Mouse (Mus musculus): ENCODE results near the gene Frmd4a. TPM values are rescaled to one million over a fixed set of nuclear protein-coding genes. Genes with fewer than 3 reads are reported as not detected.

The Frmd4a gene
- polyA plus RNA-seq, 1 experiment from 2014 or later, result 39.5 TPM

DNA sequence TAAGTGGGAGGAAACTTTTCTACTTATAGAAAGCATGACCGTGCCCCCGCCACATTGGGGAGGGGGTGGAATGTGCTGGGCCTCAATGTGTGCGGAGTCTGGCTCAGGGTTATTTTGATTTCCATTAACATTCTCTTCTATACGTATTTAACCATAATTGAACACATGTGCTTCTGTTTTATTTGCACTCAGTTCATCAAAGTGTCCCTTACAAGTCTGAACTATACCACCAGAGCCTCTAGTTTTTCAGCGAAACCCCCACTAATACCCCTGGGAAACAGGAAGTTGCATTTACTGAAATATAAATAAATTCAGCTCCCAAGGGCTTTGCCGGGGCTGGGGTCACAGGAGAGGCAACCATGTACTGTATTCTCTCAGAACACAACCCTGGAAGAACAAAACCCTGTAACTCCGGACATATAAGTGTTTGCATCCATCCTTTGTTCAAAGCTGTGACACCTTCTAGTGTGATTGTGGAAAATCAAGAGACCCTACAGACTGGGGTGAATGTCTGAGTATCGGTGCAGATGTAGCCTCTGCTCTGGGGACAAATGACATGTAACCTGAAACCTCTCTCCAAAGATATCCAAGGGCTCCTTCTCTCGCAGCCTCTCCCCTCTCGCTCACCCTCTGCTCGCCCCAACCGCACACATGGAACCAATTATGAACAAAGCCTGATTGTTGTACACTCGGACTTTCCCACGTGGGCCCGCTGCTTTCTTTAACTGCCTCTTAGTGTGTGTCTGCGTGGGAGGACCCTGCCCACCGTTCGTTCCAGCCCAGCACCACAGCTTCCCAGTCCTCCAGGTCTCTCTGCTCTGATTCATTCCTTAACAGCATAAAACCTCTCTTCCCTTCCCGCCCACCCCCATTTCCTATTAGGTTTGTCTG is 281.1 kb downstream of the Frmd4a start:
- H3K4me2 ChIP-seq, result peak overlapping the region; percentile 52
- H3K9me3 ChIP-seq (replicated peaks), result no peaks in the 10 kb centered on the region
- no peaks in the 10 kb centered on the region for H3K36me3 ChIP-seq (ENCODE audit: poor library complexity, severe bottlenecking)
- H3K9ac ChIP-seq, result peak overlapping the region; percentile 30; the same call in 1 of the 2 replicates
- peak; percentile 54 for ATAC-seq
- peak overlapping the region; percentile 12; the same call in 1 of the 2 replicates for H3K4me3 ChIP-seq
- H3K27me3 ChIP-seq, result no peaks in the 10 kb centered on the region
- peaks cover 36% of the 10 kb centered on the region for H3K4me1 ChIP-seq
- H3K27ac ChIP-seq, result 0 out of 2 replicates have a peak overlapping the region, but pooled peaks have one; percentile 3
- 8% methylated on average over 19 of the region's 19 CpGs for WGBS

DNA sequence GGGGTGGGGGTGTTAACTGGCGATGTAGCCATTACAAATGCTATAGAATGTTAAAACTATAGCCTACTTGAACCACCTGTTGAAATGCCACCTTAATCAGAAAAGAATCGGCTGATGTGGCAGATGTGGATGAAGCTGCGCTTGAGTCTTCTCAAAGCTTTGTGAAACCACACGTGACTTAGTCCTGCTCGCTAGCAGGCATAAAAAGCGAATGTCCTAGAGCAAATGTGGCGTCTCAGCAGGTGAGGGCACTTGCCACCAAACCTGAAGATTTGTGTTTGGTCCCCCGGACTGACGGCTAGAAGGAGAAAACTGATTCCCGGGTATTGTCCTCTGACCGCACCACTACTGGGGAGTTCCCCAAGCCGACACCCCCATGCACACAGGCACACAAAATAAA is 282.1 kb downstream of the Frmd4a start:
- no peaks in the 10 kb centered on the region for H3K9me3 ChIP-seq (replicated peaks)
- H3K27me3 ChIP-seq, result no peaks in the 10 kb centered on the region
- H3K27ac ChIP-seq, result no peak overlapping the region
- no peak overlapping the region; the same call in 1 of the 2 replicates for H3K4me2 ChIP-seq
- H3K36me3 ChIP-seq (ENCODE audit: poor library complexity, severe bottlenecking), result no peaks in the 10 kb centered on the region
- 64% methylated on average over 12 of the region's 12 CpGs for WGBS
- no peak for ATAC-seq
- H3K9ac ChIP-seq, result no peak overlapping the region
- peaks cover 36% of the 10 kb centered on the region for H3K4me1 ChIP-seq
- H3K4me3 ChIP-seq, result no peak overlapping the region

DNA sequence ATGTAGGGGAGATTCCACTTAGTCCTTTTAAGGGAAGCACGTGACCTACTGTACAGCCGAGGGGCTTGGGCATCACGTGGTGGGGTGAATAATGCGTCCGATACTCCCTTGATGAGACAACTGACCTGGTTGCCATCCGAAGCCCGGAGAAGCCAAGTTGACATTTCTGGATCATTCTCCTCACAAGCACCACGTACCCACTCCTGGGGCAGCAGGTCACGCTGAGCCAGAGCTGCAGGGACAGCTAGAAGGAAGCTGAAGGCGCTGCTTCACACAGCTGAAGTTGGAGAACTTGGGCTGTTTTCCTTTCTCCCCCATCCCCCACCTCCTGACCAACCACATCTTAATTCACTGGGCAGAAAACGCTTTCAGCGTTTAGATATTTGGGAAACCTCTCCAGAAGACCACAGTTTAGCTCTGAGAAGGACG is 282.9 kb downstream of the Frmd4a start:
- Histone ChIP-seq H3K4me1 (peaks cover 36% of the 10 kb centered on the region), H3K27me3 (no peaks in the 10 kb centered on the region), H3K9me3 (replicated peaks) (no peaks in the 10 kb centered on the region), H3K27ac (no peak overlapping the region), H3K4me2 (peak overlapping the region; percentile 27), H3K9ac (no peak overlapping the region), H3K4me3 (no peak overlapping the region), H3K36me3 (ENCODE audit: poor library complexity, severe bottlenecking) (no peaks in the 10 kb centered on the region)
- WGBS, result 49% methylated on average over 13 of the region's 13 CpGs
- ATAC-seq, result no peak

DNA sequence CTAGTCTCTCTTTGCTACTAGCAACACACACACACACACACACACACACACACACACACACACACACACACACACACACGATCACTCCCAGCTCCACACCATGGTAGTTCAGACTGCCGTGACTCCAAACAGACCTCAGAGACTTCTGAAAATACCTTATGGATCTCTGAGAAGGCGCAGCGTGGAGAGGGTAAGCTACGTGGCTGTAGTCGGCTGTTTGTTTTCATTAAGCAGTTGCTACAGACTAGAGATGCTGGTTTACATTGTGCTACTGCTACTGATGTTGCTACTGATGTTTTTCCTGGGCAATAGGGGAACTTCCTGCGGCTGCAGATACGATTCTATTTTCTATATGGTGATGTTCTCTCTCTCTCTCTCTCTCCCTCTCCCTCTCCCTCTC is 283.3 kb downstream of the Frmd4a start:
- no peaks in the 10 kb centered on the region for H3K36me3 ChIP-seq (ENCODE audit: poor library complexity, severe bottlenecking)
- no peak overlapping the region for H3K4me3 ChIP-seq
- H3K9me3 ChIP-seq (replicated peaks), result no peaks in the 10 kb centered on the region
- H3K27me3 ChIP-seq, result no peaks in the 10 kb centered on the region
- peaks cover 36% of the 10 kb centered on the region for H3K4me1 ChIP-seq
- ATAC-seq, result no peak
- WGBS, result 53% methylated on average over 8 of the region's 8 CpGs
- peak overlapping the region; percentile 27 for H3K4me2 ChIP-seq
- H3K9ac ChIP-seq, result no peak overlapping the region
- no peak overlapping the region for H3K27ac ChIP-seq

DNA sequence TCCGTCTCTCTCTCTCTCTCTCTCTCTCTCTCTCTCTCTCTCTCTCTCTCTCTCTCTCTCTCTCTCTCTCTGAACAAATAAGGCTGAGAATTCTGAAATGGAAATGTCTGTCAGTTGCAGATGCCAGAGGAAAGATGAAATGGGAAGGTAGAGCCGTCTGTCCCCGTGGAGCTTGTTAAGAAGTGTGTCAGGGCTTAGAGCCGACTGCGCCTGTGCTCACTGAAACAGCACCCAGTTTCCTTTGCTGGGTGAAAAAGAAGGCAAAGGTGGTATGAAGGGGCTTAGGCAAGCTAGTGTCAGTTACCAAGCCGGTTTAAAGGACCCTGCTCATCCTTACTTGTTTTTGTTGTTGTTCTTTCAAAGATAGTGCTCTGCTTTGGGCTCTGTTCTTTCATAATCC is 283.7 kb downstream of the Frmd4a start:
- WGBS, result 40% methylated on average over 5 of the region's 6 CpGs
- ATAC-seq, result no peak
- H3K4me2 ChIP-seq, result no peak overlapping the region; the same call in 1 of the 2 replicates
- peaks cover 36% of the 10 kb centered on the region for H3K4me1 ChIP-seq
- H3K9me3 ChIP-seq (replicated peaks), result no peaks in the 10 kb centered on the region
- no peaks in the 10 kb centered on the region for H3K36me3 ChIP-seq (ENCODE audit: poor library complexity, severe bottlenecking)
- no peak overlapping the region for H3K27ac ChIP-seq
- H3K4me3 ChIP-seq, result no peak overlapping the region
- no peaks in the 10 kb centered on the region for H3K27me3 ChIP-seq
- no peak overlapping the region for H3K9ac ChIP-seq

DNA sequence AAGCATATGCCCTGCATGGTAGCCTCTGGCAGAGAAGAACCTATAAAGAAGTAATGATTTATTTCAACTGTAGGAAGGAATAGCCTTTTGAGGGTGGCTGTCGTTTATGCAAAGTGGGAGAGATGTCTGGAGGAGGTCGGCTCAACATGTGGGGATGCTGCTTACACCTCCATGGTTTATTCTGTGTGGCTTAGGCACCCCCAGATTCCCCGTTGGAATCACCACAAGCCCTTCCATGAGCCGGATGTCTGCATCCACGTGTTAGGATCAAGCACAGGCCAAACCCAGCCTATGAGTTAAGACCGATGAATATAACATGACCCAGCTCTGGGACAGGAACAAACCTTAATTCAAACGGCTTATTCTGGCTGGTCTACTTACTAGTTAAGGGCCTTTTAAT is 284.2 kb downstream of the Frmd4a start:
- H3K9me3 ChIP-seq (replicated peaks), result no peaks in the 10 kb centered on the region
- H3K4me2 ChIP-seq, result no peak overlapping the region
- no peak overlapping the region for H3K9ac ChIP-seq
- H3K4me3 ChIP-seq, result no peak overlapping the region
- peaks cover 36% of the 10 kb centered on the region for H3K4me1 ChIP-seq
- ATAC-seq, result no peak
- no peaks in the 10 kb centered on the region for H3K36me3 ChIP-seq (ENCODE audit: poor library complexity, severe bottlenecking)
- WGBS, result 63% methylated on average over 7 of the region's 7 CpGs
- no peaks in the 10 kb centered on the region for H3K27me3 ChIP-seq
- H3K27ac ChIP-seq, result no peak overlapping the region

DNA sequence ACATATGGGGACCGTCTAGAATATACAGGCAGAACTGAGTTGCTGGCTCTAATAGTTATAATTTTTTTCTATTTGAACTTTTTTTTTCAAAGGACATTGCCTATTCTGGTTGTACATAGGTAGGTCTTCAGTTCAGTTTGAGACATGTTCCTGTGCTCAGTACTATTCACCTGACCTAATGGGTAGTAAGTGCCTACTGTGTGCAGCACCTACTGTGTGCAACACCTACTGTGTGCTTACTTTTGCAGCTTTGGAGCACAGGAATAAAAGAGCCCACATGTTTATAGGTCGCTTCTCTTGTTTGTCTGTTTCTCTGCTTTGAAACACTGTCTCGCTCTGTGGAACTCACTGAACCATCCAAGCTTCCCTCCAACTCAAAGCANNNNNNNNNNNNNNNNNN is 284.6 kb downstream of the Frmd4a start:
- no peaks in the 10 kb centered on the region for H3K9me3 ChIP-seq (replicated peaks)
- no peaks in the 10 kb centered on the region for H3K36me3 ChIP-seq (ENCODE audit: poor library complexity, severe bottlenecking)
- 88% methylated on average over 3 of the region's 3 CpGs for WGBS
- H3K4me2 ChIP-seq, result no peak overlapping the region
- H3K27ac ChIP-seq, result no peak overlapping the region
- H3K4me3 ChIP-seq, result no peak overlapping the region
- no peak for ATAC-seq
- H3K4me1 ChIP-seq, result peaks cover 40% of the 10 kb centered on the region
- no peaks in the 10 kb centered on the region for H3K27me3 ChIP-seq
- no peak overlapping the region for H3K9ac ChIP-seq

DNA sequence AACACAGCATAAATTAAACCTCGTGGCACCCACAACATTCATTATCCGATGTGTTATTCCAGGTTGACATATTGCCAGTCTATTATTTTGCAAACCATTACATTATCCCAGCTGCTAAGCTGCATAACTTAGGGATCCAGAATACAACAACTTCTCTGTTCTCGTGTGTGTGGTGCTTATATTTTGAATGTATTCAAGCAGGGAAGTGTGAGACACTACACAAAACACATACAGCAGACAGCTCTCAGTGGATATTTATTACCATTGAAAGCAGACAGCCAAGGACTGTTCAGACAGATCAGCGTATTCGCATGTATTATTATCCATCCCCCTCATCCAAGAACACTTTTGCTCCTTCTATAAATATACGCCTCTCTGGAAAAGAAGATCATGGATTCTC is 289.6 kb downstream of the Frmd4a start:
- H3K27me3 ChIP-seq, result no peaks in the 10 kb centered on the region
- no peaks in the 10 kb centered on the region for H3K9me3 ChIP-seq (replicated peaks)
- no peak overlapping the region for H3K4me3 ChIP-seq
- no peaks in the 10 kb centered on the region for H3K36me3 ChIP-seq (ENCODE audit: poor library complexity, severe bottlenecking)
- 52% methylated on average over 6 of the region's 6 CpGs for WGBS
- no peak overlapping the region for H3K27ac ChIP-seq
- ATAC-seq, result peak; percentile 92
- H3K4me2 ChIP-seq, result no peak overlapping the region
- H3K9ac ChIP-seq, result no peak overlapping the region
- H3K4me1 ChIP-seq, result peaks cover 4% of the 10 kb centered on the region; the same call in 1 of the 2 replicates

DNA sequence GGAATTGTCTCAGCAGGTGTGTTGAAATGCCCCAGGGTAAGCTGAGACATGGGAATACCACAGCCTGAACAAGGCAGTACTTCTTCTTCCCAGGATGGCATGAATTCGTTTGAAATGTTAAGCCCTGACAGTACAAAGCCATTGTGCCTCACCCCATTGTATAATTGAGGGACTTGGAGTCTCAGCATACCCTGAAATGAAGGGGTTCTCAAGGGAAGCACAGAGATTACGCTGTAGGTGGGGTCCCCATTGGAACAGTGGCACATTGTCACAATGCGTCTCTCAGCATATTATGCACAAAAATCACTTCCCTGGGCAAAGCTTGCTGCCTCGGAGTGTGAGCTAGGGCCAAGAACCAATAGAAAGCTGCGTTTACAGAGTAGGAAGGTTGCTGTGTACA is 297.0 kb downstream of the Frmd4a start:
- WGBS, result 58% methylated on average over 5 of the region's 5 CpGs
- no peak; the same call in 1 of the 2 replicates for ATAC-seq

DNA sequence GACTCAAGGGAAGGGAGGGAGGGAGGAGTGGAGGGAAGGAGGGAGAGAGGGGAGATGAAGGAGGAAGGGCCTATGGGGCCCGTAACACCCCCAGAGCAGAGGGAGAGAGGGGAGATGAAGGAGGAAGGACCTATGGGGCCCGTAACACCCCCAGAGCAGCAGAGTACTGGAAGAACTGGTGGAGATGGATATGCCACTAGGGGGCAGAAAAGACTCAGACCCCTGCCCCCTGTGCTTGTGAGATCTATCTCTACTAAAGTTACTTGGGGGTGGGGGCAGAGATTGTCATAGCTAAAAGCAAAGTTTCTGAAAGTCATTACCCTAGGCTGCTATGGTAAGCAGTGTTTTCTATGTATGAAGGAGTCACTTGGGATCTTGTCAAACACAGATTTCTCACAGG is 299.1 kb downstream of the Frmd4a start:
- Histone ChIP-seq H3K4me3 (no peak overlapping the region), H3K36me3 (ENCODE audit: poor library complexity, severe bottlenecking) (no peaks in the 10 kb centered on the region), H3K9ac (no peak overlapping the region), H3K4me2 (no peak overlapping the region), H3K27me3 (no peaks in the 10 kb centered on the region), H3K27ac (no peak overlapping the region), H3K4me1 (no peaks in the 10 kb centered on the region), H3K9me3 (replicated peaks) (no peaks in the 10 kb centered on the region)
- ATAC-seq, result no peak; the same call in 1 of the 2 replicates
- 82% methylated on average over 2 of the region's 2 CpGs for WGBS

More for the DNA sequence above, 297.0 kb downstream of the Frmd4a start:
- Histone ChIP-seq H3K36me3 (ENCODE audit: poor library complexity, severe bottlenecking) (no peaks in the 10 kb centered on the region), H3K4me3 (no peak overlapping the region), H3K4me2 (no peak overlapping the region), H3K4me1 (no peaks in the 10 kb centered on the region), H3K27ac (no peak overlapping the region), H3K9me3 (replicated peaks) (no peaks in the 10 kb centered on the region), H3K27me3 (no peaks in the 10 kb centered on the region), H3K9ac (no peak overlapping the region)

DNA sequence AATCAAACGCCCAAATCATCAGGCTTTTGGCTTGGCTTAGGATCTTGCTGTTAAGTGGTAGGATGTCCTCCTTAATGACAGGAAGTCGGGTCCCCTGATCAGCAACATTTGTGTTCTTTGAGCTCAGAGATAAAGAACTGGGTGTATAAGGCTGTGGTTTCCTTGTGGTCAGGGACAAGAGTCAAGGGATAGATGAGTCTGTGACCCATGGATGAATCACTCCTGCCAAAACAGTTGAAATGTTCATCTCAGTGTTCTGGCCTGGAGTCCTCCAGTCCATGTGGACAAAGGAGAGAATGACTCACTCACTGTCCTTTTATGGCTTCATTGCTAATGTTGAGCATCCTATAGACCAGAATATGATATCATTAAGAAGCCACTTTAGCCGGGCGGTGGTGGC is 300.6 kb downstream of the Frmd4a start:
- ATAC-seq, result no peak

DNA sequence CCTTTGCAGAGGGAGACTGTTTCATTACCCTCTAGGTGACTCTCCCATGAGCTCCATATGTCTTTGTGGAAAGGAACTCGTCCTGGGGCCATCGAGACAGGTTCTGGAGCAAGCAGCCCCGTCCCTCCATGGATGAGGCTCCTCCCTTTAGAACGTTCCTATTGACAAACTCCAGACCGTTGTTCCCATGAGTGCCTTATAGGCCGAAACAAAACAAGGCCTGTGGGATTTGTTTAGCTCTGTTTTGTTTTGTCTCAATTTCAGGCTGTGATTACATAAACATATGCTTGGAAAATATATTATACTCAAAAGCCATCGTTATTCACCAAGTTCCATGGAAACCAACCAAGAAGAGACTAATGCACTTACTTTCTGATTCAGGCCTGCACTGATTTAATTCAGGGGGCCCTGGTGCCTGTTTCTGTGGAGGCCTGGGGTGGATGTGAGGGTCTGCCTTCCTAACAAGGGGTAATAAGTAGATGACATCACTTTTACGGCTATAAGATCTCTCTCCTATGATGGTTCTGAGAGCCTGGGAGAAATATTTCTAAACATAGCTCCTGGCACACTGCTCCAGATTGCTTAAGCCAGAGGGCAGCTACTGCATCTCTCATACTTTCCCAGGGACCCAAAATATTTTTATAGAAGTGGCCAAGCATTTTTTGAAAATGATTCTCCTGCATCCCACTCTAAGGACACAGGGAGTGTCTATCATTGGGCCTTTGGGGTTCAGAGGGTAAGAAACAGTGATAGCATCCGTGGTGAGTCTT is 308.9 kb downstream of the Frmd4a start:
- Histone ChIP-seq H3K9me3 (replicated peaks) (no peaks in the 10 kb centered on the region), H3K27me3 (no peaks in the 10 kb centered on the region), H3K27ac (no peak overlapping the region), H3K9ac (no peak overlapping the region), H3K36me3 (ENCODE audit: poor library complexity, severe bottlenecking) (no peaks in the 10 kb centered on the region), H3K4me3 (no peak overlapping the region), H3K4me2 (no peak overlapping the region), H3K4me1 (no peaks in the 10 kb centered on the region)
- 63% methylated on average over 9 of the region's 9 CpGs for WGBS
- no peak for ATAC-seq

More for the DNA sequence above, 300.6 kb downstream of the Frmd4a start:
- no peaks in the 10 kb centered on the region for H3K36me3 ChIP-seq (ENCODE audit: poor library complexity, severe bottlenecking)
- no peaks in the 10 kb centered on the region for H3K27me3 ChIP-seq
- no peak overlapping the region for H3K4me3 ChIP-seq
- H3K9me3 ChIP-seq (replicated peaks), result no peaks in the 10 kb centered on the region
- no peaks in the 10 kb centered on the region for H3K4me1 ChIP-seq
- no peak overlapping the region for H3K9ac ChIP-seq
- no peak overlapping the region for H3K27ac ChIP-seq
- WGBS, result 86% methylated on average over 4 of the region's 4 CpGs
- no peak overlapping the region for H3K4me2 ChIP-seq

Data from forebrain, embryonic 13.5 days (tissue).